Comparison of ENCODE assay signal across 23 mouse cellular contexts in the genomic region with DNA sequence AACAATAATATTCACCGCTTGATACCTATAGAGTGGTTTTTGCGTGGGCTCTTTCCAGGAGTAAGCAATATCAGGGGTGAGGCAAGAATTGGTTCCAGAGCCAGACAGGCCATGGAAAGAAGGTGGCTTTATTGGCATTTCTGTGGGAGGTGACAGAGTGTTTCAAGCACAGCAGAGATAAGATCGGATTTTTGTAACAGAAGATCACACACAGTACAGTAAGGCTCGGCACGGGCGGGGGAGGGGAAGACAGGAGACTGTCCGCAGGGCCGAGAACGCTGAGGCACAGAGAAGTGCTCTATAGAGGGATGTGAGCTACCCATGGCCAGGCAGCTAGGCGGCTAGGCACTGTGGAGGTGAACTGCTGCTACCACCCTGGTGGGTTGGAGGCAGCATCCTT. TPM values are rescaled to one million over a fixed set of nuclear protein-coding genes. Genes with fewer than 3 reads are reported as not detected.
DNase-seq lines count a peak whose midpoint lies in the region; ATAC-seq and TF ChIP-seq lines count a peak whose summit lies in the region.
"Had no signal": no experiment of that assay in that cellular context is flagged by ENCODE, and none has a peak within 500 bp of the region (broad histone marks: within the 10 kb centered on the region; RNA-seq: fewer than 3 reads in every experiment).

No protein-coding gene starts in this region.

- no peaks in the 10 kb centered on the region for H3K36me3 ChIP-seq in heart, embryonic 11.5 days (ENCODE audit: control insufficient read depth, insufficient read depth, low read length)
- H3K36me3 ChIP-seq in liver, embryonic 11.5 days (ENCODE audit: control insufficient read depth, insufficient read depth, low read length) = no peaks in the 10 kb centered on the region
- H3K36me3 ChIP-seq: forebrain, embryonic 12.5 days; liver, embryonic 15.5 days; midbrain, embryonic 15.5 days; stomach, embryonic 15.5 days had no signal

- intact Hi-C loops in left cerebral cortex, adult 2 months (cut with DNase I) = no loop called here

- H3K27ac ChIP-seq in heart, embryonic 11.5 days (ENCODE audit: low read depth, low read length) = no peak overlapping the region
- no peak overlapping the region for H3K27ac ChIP-seq in liver, embryonic 11.5 days (ENCODE audit: low read depth, low read length)
- H3K27ac ChIP-seq in left cerebral cortex, adult 2 months = no peak overlapping the region
- H3K27ac ChIP-seq: forebrain, embryonic 12.5 days; gastrocnemius, adult 2 months; liver, embryonic 15.5 days; midbrain, embryonic 15.5 days; stomach, embryonic 15.5 days had no signal

- no peak for TF ChIP-seq CTCF in left cerebral cortex, adult 2 months (IDR thresholded peaks at IDR 0.05)

- peak overlapping the region; percentile 19; the same call in 1 of the 2 replicates for H3K4me2 ChIP-seq in heart, embryonic 11.5 days
- H3K4me2 ChIP-seq in liver, embryonic 11.5 days = no peak overlapping the region
- H3K4me2 ChIP-seq: forebrain, embryonic 12.5 days; liver, embryonic 15.5 days; midbrain, embryonic 15.5 days; stomach, embryonic 15.5 days had no signal

- ATAC-seq in heart, embryonic 11.5 days (replicated peaks; ENCODE audit: insufficient number of reproducible peaks, low FRiP score, low TSS enrichment) = 0 out of 2 replicates have a peak, but pooled peaks have one; percentile 35
- 0 out of 2 replicates have a peak, but pooled peaks have one; percentile 37 for ATAC-seq in liver, embryonic 11.5 days (replicated peaks; ENCODE audit: low FRiP score)
- ATAC-seq in megakaryocyte progenitor cell, adult 5-6 weeks (replicated peaks; ENCODE audit: poor library complexity) = no peak
- ATAC-seq: midbrain, embryonic 15.5 days had no signal

- H3K27me3 ChIP-seq in heart, embryonic 11.5 days (ENCODE audit: control insufficient read depth, insufficient read depth, low read length) = no peaks in the 10 kb centered on the region
- no peaks in the 10 kb centered on the region for H3K27me3 ChIP-seq in liver, embryonic 11.5 days (replicated peaks; ENCODE audit: control insufficient read depth, insufficient read depth, low read length)
- H3K27me3 ChIP-seq: CH12.LX; forebrain, embryonic 12.5 days; liver, embryonic 15.5 days; midbrain, embryonic 15.5 days; stomach, embryonic 15.5 days had no signal

- H3K4me3 ChIP-seq in heart, embryonic 11.5 days (ENCODE audit: low read depth, low read length) = no peak overlapping the region
- no peak overlapping the region for H3K4me3 ChIP-seq in liver, embryonic 11.5 days (ENCODE audit: low read depth, low read length)
- no peak overlapping the region for H3K4me3 ChIP-seq in left cerebral cortex, adult 2 months
- H3K4me3 ChIP-seq: forebrain, embryonic 12.5 days; gastrocnemius, adult 2 months; liver, embryonic 15.5 days; midbrain, embryonic 15.5 days; myocyte; stomach, embryonic 15.5 days had no signal

- DNase-seq in heart, adult 18-20 months = no peak
- DNase-seq in kidney, postnatal 4 days = peak; percentile 31 to 34
- no peak for DNase-seq in kidney, adult 18-20 months
- peak; percentile 21 for DNase-seq in ZHBTc4 (ENCODE audit: low read depth, low spot score)
- DNase-seq in liver, embryonic 11.5 days (ENCODE audit: low spot score) = no peak
- DNase-seq in left cerebral cortex, adult 2 months (ENCODE audit: extremely low spot score in 1 of 2, low spot score in 2 of 2) = no peak
- DNase-seq: adrenal gland, postnatal 25 days; cerebellum, adult 11 months; cerebellum, postnatal 14 days; embryo, embryonic 11 days; gastrocnemius, adult 2 months; kidney, adult 2 months; kidney, postnatal 36 days; lung, postnatal 10 days; right cerebral cortex, postnatal 14 days had no signal

- H3K9me3 ChIP-seq in heart, embryonic 11.5 days (replicated peaks; ENCODE audit: control insufficient read depth, low read length) = 0 out of 2 replicates have a peak, but pooled peaks cover 2% of the 10 kb centered on the region
- H3K9me3 ChIP-seq in liver, embryonic 11.5 days (ENCODE audit: control insufficient read depth, low read length) = no peaks in the 10 kb centered on the region
- H3K9me3 ChIP-seq: forebrain, embryonic 12.5 days; midbrain, embryonic 15.5 days; stomach, embryonic 15.5 days had no signal

- WGBS in heart, embryonic 11.5 days (ENCODE audit: insufficient replicate concordance) = 33% methylated on average over 10 of the region's 10 CpGs
- 53% methylated on average over 10 of the region's 10 CpGs for WGBS in liver, embryonic 11.5 days

- peaks cover 7% of the 10 kb centered on the region for H3K4me1 ChIP-seq in heart, embryonic 11.5 days (ENCODE audit: control insufficient read depth, insufficient read depth, low read length)
- peaks cover 1% of the 10 kb centered on the region; the same call in 1 of the 2 replicates for H3K4me1 ChIP-seq in liver, embryonic 11.5 days (replicated peaks; ENCODE audit: control insufficient read depth, insufficient read depth, low read length)
- H3K4me1 ChIP-seq: forebrain, embryonic 12.5 days; midbrain, embryonic 15.5 days; stomach, embryonic 15.5 days had no signal

- 0 out of 2 replicates have a peak overlapping the region, but pooled peaks have one; percentile 6 for H3K9ac ChIP-seq in heart, embryonic 11.5 days (ENCODE audit: low read depth, low read length)
- H3K9ac ChIP-seq in liver, embryonic 11.5 days (ENCODE audit: low read depth, low read length) = no peak overlapping the region
- H3K9ac ChIP-seq: forebrain, embryonic 12.5 days; liver, embryonic 15.5 days; midbrain, embryonic 15.5 days; stomach, embryonic 15.5 days had no signal

RNA-seq across cellular contexts. Expression of a gene that starts 53.1 kb away (rescaled TPM):
- 26.6 and 32.5 TPM in 2 replicates for polyA plus RNA-seq in heart, embryonic 11.5 days (2014; fragmentation: Nextera tagmentation; extraction: Ambion mirVana)
- 100 to 1,000 TPM in 1 of 2 experiments, 10 to 100 TPM in 1; 97.6 to 122 TPM for total RNA-seq in heart, adult 18-20 months (2021)
- 3.5 and 5.5 TPM in 2 replicates for polyA plus RNA-seq in liver, embryonic 11.5 days (2014; fragmentation: Nextera tagmentation; extraction: Ambion mirVana)
- 100 to 1,000 TPM; 194 to 203 TPM for total RNA-seq in left cerebral cortex, adult 2 months (2021)
- 17.8 and 22.1 TPM in 2 replicates for total RNA-seq in megakaryocyte progenitor cell, adult 5-6 weeks (2015)
- 19.2 and 21.1 TPM in 2 replicates for total RNA-seq in megakaryocyte progenitor cell, adult 5-6 weeks (2017)

Comparison
In these comparisons a context has a peak if more than half of its experiments do, and no peak if none do; other contexts are left out.
1. DNase-seq: peak in kidney, postnatal 4 days (2 of 2) and ZHBTc4 (single experiment); none in heart, adult 18-20 months (0 of 2), kidney, adult 18-20 months (single experiment), liver, embryonic 11.5 days (single experiment) and left cerebral cortex, adult 2 months (0 of 2).
2. RNA of a gene that starts 53.1 kb away (total RNA-seq): 194 to 203 TPM in left cerebral cortex, adult 2 months and 97.6 to 122 TPM in heart, adult 18-20 months; 17.8 to 22.1 TPM in megakaryocyte progenitor cell, adult 5-6 weeks; every median in the first group is over 4 times any median in the second.